In genomic region chr6:90880404-90880803, GRCm38 (mm10) we compare ENCODE assay signal across 13 mouse cellular contexts.
DNase-seq lines count a peak whose midpoint lies in the region; ATAC-seq lines count a peak whose summit lies in the region.
"Had no signal": no experiment of that assay in that cellular context is flagged by ENCODE, and none has a peak within 500 bp of the region (broad histone marks: within the 10 kb centered on the region; RNA-seq: fewer than 3 reads in every experiment).

No protein-coding gene starts in this region.

- no peaks in the 10 kb centered on the region for H3K36me3 ChIP-seq in forebrain, embryonic 12.5 days (replicated peaks)
- H3K36me3 ChIP-seq in forebrain, embryonic 15.5 days: no peaks in the 10 kb centered on the region
- H3K36me3 ChIP-seq in hindbrain, embryonic 11.5 days (ENCODE audit: control insufficient read depth, insufficient read depth, low read length): no peaks in the 10 kb centered on the region
- H3K36me3 ChIP-seq in hindbrain, embryonic 10.5 days: no peaks in the 10 kb centered on the region
- no peaks in the 10 kb centered on the region for H3K36me3 ChIP-seq in midbrain, embryonic 11.5 days (ENCODE audit: control insufficient read depth, insufficient read depth, low read length)
- no peaks in the 10 kb centered on the region for H3K36me3 ChIP-seq in midbrain, embryonic 10.5 days
- H3K36me3 ChIP-seq: liver, embryonic 15.5 days had no signal

- H3K4me1 ChIP-seq in forebrain, embryonic 12.5 days: peaks cover 12% of the 10 kb centered on the region
- no peaks in the 10 kb centered on the region for H3K4me1 ChIP-seq in forebrain, embryonic 15.5 days
- no peaks in the 10 kb centered on the region for H3K4me1 ChIP-seq in hindbrain, embryonic 11.5 days (replicated peaks; ENCODE audit: control insufficient read depth, insufficient read depth, low read length)
- peaks cover 10% of the 10 kb centered on the region; the same call in 1 of the 2 replicates for H3K4me1 ChIP-seq in hindbrain, embryonic 10.5 days (replicated peaks)
- no peaks in the 10 kb centered on the region; the same call in 1 of the 2 replicates for H3K4me1 ChIP-seq in midbrain, embryonic 11.5 days (ENCODE audit: control insufficient read depth, insufficient read depth, low read length)
- 0 out of 2 replicates have a peak, but pooled peaks cover 5% of the 10 kb centered on the region for H3K4me1 ChIP-seq in midbrain, embryonic 10.5 days
- H3K4me1 ChIP-seq: liver, embryonic 15.5 days had no signal

- no peak overlapping the region for H3K4me2 ChIP-seq in forebrain, embryonic 12.5 days
- no peak overlapping the region for H3K4me2 ChIP-seq in forebrain, embryonic 15.5 days (replicated peaks)
- H3K4me2 ChIP-seq in hindbrain, embryonic 11.5 days (replicated peaks; ENCODE audit: low read depth, low read length): no peak overlapping the region
- H3K4me2 ChIP-seq in midbrain, embryonic 11.5 days: no peak overlapping the region
- H3K4me2 ChIP-seq: liver, embryonic 15.5 days had no signal

- H3K27ac ChIP-seq in forebrain, embryonic 12.5 days: no peak overlapping the region
- no peak overlapping the region for H3K27ac ChIP-seq in forebrain, embryonic 15.5 days (replicated peaks)
- no peak overlapping the region for H3K27ac ChIP-seq in hindbrain, embryonic 11.5 days (ENCODE audit: low read depth, low read length)
- no peak overlapping the region for H3K27ac ChIP-seq in hindbrain, embryonic 10.5 days
- no peak overlapping the region for H3K27ac ChIP-seq in midbrain, embryonic 11.5 days (ENCODE audit: low read depth, low read length)
- H3K27ac ChIP-seq in midbrain, embryonic 10.5 days (replicated peaks): no peak overlapping the region
- H3K27ac ChIP-seq: liver, embryonic 15.5 days had no signal

- ATAC-seq in forebrain, embryonic 12.5 days (ENCODE audit: low FRiP score): 0 out of 2 replicates have a peak, but pooled peaks have one; percentile 14
- no peak for ATAC-seq in forebrain, embryonic 15.5 days (replicated peaks)
- no peak for ATAC-seq in hindbrain, embryonic 11.5 days (ENCODE audit: low FRiP score)
- ATAC-seq in midbrain, embryonic 11.5 days (ENCODE audit: low FRiP score): no peak

- peak; percentile 19 for DNase-seq in hindbrain, embryonic 11.5 days (ENCODE audit: low spot score)
- DNase-seq in hindbrain, embryonic 10.5 days (ENCODE audit: low spot score): no peak
- DNase-seq in midbrain, embryonic 11.5 days (ENCODE audit: low spot score, missing footprints): peak; percentile 45
- no peak for DNase-seq in midbrain, embryonic 10.5 days (ENCODE audit: low spot score)
- peak; percentile 54 for DNase-seq in retina, postnatal 1 day
- no peak for DNase-seq in adrenal gland, postnatal 4 days (ENCODE audit: low spot score in 2 of 2)
- DNase-seq: B cell, adult 2 months; kidney, adult 18-20 months; thymus, postnatal 25 days had no signal

- no peak overlapping the region for H3K4me3 ChIP-seq in forebrain, embryonic 12.5 days (replicated peaks)
- no peak overlapping the region for H3K4me3 ChIP-seq in forebrain, embryonic 15.5 days
- H3K4me3 ChIP-seq in hindbrain, embryonic 11.5 days (ENCODE audit: low read depth, low read length): no peak overlapping the region
- no peak overlapping the region for H3K4me3 ChIP-seq in hindbrain, embryonic 10.5 days
- H3K4me3 ChIP-seq in midbrain, embryonic 11.5 days (ENCODE audit: low read depth, low read length): no peak overlapping the region
- H3K4me3 ChIP-seq in midbrain, embryonic 10.5 days: no peak overlapping the region
- H3K4me3 ChIP-seq: liver, embryonic 15.5 days; megakaryocyte, embryonic 14.5 days had no signal

- no peaks in the 10 kb centered on the region for H3K9me3 ChIP-seq in forebrain, embryonic 12.5 days
- no peaks in the 10 kb centered on the region for H3K9me3 ChIP-seq in forebrain, embryonic 15.5 days
- H3K9me3 ChIP-seq in hindbrain, embryonic 11.5 days (ENCODE audit: control insufficient read depth, low read length): no peaks in the 10 kb centered on the region
- H3K9me3 ChIP-seq in hindbrain, embryonic 10.5 days: no peaks in the 10 kb centered on the region
- H3K9me3 ChIP-seq in midbrain, embryonic 11.5 days (ENCODE audit: control insufficient read depth, low read length): no peaks in the 10 kb centered on the region
- H3K9me3 ChIP-seq in midbrain, embryonic 10.5 days (replicated peaks): no peaks in the 10 kb centered on the region
- H3K9me3 ChIP-seq: liver, embryonic 15.5 days had no signal

- H3K9ac ChIP-seq in forebrain, embryonic 12.5 days: no peak overlapping the region
- H3K9ac ChIP-seq in forebrain, embryonic 15.5 days (replicated peaks): no peak overlapping the region
- H3K9ac ChIP-seq in hindbrain, embryonic 11.5 days (ENCODE audit: low read depth, low read length): no peak overlapping the region
- no peak overlapping the region for H3K9ac ChIP-seq in midbrain, embryonic 11.5 days (ENCODE audit: low read length)
- H3K9ac ChIP-seq: liver, embryonic 15.5 days had no signal

- 65% methylated on average over 3 of the region's 3 CpGs for WGBS in forebrain, embryonic 12.5 days
- WGBS in forebrain, embryonic 15.5 days: 46% methylated on average over 3 of the region's 3 CpGs
- 69% methylated on average over 3 of the region's 3 CpGs for WGBS in hindbrain, embryonic 11.5 days
- 63% methylated on average over 3 of the region's 3 CpGs for WGBS in hindbrain, embryonic 10.5 days
- WGBS in midbrain, embryonic 11.5 days: 53% methylated on average over 3 of the region's 3 CpGs
- 65% methylated on average over 3 of the region's 3 CpGs for WGBS in midbrain, embryonic 10.5 days

- no peaks in the 10 kb centered on the region for H3K27me3 ChIP-seq in forebrain, embryonic 12.5 days
- H3K27me3 ChIP-seq in forebrain, embryonic 15.5 days: no peaks in the 10 kb centered on the region
- no peaks in the 10 kb centered on the region for H3K27me3 ChIP-seq in hindbrain, embryonic 11.5 days (ENCODE audit: control insufficient read depth, insufficient read depth, low read length)
- no peaks in the 10 kb centered on the region for H3K27me3 ChIP-seq in hindbrain, embryonic 10.5 days (ENCODE audit: insufficient read depth, poor library complexity, severe bottlenecking)
- no peaks in the 10 kb centered on the region for H3K27me3 ChIP-seq in midbrain, embryonic 11.5 days (ENCODE audit: control insufficient read depth, insufficient read depth, low read length)
- no peaks in the 10 kb centered on the region for H3K27me3 ChIP-seq in midbrain, embryonic 10.5 days (ENCODE audit: low read depth, poor library complexity, severe bottlenecking)
- H3K27me3 ChIP-seq: liver, embryonic 15.5 days had no signal

Comparison
In these comparisons a context has a peak if more than half of its experiments do, and no peak if none do; other contexts are left out.
1. DNase-seq: peak in hindbrain, embryonic 11.5 days (single experiment), midbrain, embryonic 11.5 days (single experiment) and retina, postnatal 1 day (single experiment); none in hindbrain, embryonic 10.5 days (single experiment), midbrain, embryonic 10.5 days (single experiment) and adrenal gland, postnatal 4 days (0 of 2).